Mouse (Mus musculus) spleen, postnatal 36 days (tissue): ENCODE results near the gene Gm8104.
"Not testable (repeated sequence)": the region's sequence is repeated elsewhere in the genome, so short reads cannot be mapped to it uniquely, and the experiment has no call there.

Source experiments
- DNase-seq, 2 experiments: peaks; one replicate each; pipeline ENCODE4 v3.0.0; 2022; ENCODE audit warnings: low spot score in 2 of 2, mixed read lengths in 1 of 2

Gm8104 gene

GRCm38 (mm10) chr14:43100301-43100700 is at the start of gene Gm8104:
Gene Gm8104 (plus strand): TSS chr14:43100601.
- DNase-seq, result not testable (repeated sequence)

GRCm38 (mm10) chr14:43058063-43058462 is 42.3 kb upstream of the Gm8104 start:
- not testable (repeated sequence) for DNase-seq

DNA sequence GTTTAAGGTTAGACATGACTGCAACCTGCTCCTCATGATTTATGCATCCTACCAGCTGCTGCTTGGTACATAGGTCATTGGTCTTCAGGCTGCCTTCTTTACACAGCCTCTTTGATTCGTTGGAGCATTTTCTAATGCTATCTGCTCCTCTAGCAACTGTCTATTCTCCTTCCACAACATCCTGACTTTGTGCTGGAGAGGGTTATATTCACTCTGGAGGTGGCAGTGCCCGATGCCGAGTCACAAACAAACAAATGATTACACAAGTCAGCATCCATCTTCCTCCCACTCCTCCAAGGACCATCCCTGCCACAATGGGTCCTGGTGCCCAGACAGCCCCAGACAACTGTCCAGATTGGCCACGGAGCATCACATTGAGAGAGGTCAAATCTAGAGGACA is 40.2 kb upstream of the Gm8104 start:
- not testable (repeated sequence) for DNase-seq

DNA sequence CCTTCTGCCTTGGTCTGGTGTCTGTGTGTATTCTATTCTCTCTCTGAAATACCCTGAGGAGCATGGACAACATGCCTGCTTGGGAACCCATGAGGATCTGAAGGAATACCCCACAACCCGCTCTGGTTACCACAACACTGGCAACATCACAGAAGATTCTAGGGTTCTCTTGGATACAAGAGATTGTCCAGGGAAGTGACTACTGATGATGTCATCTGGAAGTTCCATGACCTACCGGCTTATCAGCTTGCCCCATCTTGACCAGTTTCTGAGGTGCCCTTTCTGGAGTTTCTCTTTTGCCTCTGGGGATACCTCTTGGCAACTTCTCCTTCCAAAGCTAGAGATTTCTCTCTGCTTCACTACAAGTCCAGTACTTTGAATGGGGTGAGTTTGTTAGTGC is 23.9 kb upstream of the Gm8104 start, which contains the start of gene Gm8094:
TSS of gene Gm8094 (minus strand) at position 101 of the 400 bp plus-strand sequence.
- DNase-seq, result not testable (repeated sequence)

DNA sequence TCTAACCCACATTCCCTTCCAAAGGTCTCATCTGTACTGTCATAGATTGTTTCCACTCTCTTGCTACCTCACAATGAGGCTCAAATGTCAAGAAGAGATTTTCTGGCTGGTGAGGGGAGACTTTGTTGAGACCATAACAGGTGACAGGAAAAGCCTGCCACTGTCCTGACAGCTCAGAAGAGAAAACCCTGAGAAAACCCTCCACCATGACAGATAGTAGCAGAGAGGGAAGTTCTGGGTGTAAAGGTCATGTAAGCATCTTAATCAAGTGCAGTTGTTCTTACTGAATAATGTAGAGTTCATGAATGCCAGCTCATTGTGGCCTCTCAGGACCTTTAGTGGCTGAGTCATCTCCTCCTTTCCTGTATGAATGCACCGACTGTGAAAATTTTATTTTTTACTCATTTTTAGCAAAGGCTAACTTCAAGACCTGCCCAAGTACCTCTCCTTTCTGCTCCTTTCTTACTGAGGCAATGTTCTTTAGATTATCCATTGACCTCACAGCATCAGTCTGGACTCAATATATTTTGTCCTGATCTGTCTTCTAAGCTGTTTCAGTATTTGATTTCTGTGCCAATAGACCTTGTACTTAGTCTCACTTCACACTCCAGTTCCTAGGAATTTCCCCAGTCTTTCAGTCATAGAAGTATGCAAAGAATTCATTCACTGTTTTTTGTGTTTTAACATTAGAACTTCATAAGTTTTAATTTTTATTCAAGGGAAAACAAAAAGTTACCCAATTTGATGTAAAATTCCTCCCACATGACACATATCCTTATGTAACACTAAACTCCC is 15.3 kb upstream of the Gm8104 start:
- DNase-seq, result peak in 1 of 2 experiments; percentile 6

DNA sequence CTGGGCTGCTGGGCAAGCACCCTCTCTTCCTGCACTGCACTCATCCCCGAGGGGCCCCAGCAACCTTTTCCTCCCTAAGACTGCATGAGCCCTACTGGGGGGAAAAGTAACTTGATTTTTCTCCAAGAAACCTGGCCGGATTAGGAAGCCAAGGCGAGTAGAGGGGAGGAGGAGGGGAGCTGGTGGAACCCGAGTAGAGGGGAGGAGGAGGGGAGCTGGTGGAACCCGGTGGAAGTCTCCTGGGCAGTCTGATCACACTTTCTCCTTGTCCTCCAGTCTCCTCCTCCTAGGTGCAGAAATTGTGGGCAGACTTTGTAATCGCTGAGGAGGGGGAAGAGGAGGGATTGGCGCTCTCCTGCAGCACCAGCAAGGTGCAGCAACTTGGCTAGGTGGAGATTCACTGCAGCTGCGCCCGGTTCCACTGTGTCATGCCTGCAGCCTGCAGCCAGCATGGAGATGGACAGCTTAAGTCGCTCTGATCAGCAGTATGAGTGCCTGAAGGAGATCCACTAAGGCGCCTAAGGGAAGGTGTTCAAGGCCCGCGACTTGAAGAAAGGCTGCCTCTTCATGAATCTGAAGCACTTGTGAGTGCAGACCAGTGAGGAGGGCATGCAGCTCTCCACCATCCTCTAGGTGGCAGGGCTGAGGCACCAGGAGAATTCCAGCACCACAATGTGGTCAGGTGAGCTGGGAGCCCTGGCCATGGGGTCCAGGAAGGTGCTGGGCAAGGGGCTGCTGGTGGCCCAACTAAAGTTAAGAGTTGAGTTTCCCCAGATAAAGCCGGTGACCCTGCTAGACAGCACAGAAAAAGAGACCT is 11.1 kb upstream of the Gm8104 start:
- not testable (repeated sequence) for DNase-seq

- not testable (repeated sequence) for DNase-seq
Measured at GRCm38 (mm10) chr14:43119673-43120072, 19.3 kb downstream of the Gm8104 start.

GRCm38 (mm10) chr14:43126286-43126685 is 25.9 kb downstream of the Gm8104 start:
- DNase-seq, result not testable (repeated sequence)
